Mouse (Mus musculus): Measurements from ENCODE around the gene Cdip1.

Cdip1 gene

DNA sequence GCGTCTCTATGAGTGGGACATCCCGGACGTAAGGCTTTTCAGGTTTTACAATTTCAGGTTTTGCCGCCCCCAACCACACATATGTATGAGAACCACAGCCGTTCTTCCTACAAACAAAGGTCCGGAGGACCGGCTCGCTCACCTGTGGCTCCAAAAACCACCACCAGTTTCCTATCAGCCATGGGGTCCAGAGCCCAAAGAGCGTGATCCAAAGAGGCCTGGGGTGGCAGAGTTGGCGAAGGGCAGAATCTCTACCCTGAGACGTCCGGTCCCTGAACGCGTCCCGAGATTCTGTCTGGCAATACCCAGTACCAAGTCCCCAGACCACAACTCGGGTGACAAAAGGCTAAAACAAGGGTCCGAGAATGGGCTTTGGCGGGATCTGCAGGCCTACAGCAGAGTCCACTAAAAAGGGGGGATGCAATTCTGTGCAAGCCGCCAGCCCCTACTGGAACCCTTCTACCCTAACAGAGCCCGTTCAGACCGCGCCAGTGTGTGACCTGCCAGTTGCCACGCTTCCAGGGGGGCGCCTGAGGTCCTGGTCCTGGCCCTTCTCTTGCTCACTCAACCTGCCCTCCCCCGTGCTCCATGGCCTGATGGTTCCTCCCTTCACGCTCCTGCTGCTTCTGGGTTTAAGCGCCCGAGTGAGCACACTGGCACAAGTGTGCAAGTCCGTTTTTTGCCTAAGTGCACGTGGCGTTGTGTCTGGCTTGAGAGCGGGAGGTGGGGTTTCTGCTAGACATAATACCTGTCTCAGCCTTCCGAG, 71.2 kb downstream of the Cdip1 start, which contains the start of gene Nmral1:
TSS of gene Nmral1 (minus strand) at position 604 of the 766 bp plus-strand sequence.
- peak; percentile 74 for DNase-seq (ENCODE audit: extremely low read depth, low read depth)

DNA sequence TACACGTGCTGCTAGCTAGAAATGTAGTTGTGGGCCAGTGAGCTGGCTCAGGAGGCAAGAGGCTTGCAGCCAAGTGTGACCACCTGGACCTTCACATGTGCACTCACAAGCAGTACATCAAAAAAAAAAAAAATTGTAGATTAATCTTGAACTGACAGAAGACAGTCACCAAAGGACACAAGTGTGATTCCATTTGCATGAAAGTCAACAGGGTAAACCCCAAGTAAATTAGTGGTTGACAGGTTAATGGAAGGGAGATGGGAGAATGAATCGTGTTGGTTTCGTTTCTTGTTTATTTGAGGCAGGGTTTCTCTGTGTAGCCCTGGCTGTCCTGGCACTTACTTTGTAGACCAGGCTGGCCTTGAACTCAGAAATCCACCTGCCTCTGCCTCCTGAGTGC, 72.2 kb downstream of the Cdip1 start:
- DNase-seq (ENCODE audit: extremely low read depth, low read depth) = no peak

DNA sequence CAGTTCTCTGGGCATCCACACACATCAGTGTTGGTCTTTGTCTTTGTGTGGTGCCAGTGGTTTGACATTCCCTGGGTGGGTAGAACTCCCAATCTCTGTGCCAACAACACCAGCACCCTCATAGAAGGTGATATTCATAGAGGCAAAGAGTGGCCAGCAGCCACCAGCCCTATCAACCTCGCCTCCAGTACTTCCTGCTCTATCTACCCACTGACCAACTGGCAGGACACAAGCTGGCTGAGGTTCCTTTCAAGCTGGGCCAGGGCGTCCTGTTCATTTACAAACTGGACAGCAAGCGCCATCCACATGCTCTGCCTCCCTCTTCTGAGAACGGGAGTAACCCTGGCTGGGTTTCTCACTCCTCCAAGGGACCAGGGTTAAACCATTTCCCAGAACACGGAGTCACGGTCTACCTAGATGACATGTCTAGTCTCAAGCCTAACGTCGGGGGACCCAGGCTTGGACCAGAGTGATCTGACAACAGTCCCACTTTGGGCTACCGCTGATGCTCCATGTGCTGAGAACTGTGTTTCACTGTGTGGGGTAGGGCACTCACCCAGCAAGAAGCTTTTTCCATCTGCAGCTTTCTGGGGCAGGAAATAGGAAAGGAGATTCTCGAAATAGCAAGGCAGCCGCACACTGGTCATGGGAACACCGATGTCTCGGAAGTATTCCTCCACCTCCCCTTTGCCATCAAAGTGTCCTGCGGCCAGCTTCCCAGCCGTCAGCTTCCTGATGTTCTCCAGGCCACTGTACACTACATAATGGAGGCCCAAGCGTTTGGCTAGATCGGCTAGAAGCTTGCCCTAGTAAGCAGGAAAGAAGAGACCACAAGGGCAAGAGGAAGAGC, 76.0 kb downstream of the Cdip1 start:
- no peak for DNase-seq (ENCODE audit: extremely low read depth, low read depth)

DNA sequence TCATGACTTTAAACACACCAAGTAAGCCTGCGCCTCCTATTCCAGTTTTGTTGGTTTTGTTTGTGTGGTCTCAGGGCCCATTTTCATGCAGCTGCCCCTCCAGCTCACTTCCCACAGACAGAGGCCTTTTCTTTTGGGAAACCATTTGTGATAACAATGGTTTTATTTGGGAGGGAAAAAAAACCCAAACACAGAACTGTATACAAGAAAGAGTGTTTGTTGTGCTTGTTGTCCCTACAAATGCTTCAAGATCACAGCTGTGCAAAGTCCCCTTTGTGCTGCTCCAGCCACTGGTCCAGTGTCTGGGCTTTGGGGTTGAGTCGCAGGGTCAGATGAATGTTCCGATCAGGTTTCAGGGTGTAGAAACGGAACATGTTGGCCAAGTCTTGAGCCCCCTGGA, 78.9 kb downstream of the Cdip1 start:
- no peak for DNase-seq (ENCODE audit: extremely low read depth, low read depth)

- no peak for DNase-seq (ENCODE audit: extremely low read depth, low read depth)
These were observed 84.6 kb downstream of the Cdip1 start for GRCm38 (mm10) chr16:4705541-4705940.

DNA sequence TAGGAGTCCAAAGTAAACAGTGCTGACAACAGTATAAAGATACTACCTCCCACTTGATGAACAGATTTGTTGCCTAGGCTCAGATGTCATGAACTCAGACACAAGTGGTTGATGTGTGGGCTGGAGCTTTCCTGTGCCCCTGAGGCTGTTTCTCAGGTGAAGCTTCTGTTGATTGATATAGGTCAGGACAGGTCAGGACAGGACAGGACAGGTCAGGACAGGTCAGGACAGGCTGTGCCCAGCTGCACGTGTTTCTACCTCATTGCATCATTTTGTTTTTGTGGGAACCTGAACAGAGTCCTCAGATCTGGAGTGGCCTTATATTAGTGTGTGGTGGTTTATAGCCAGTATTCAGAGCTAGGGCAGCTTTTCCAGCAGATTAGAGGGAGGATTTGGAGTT, 87.4 kb downstream of the Cdip1 start:
- no peak for DNase-seq (ENCODE audit: extremely low read depth, low read depth)

DNA sequence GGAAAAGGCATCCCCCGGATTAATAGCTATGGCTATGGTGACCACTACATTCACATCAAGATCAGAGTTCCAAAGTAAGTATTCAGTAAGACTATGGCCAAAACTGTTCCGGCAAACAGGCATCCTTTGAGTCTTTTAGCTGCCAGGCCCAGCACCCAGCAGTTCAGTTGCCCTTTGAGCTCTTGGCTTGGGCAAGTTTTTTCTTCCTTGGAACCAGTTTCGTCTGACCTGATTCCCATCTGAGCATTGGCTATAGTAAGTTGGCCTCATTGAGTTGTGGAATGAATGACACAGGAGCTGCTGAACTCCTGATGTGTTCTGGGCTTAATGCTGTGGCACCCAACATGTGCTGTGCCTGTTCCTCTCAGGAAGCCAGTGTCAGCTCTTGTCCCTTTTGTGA, 88.9 kb downstream of the Cdip1 start:
- no peak for DNase-seq (ENCODE audit: extremely low read depth, low read depth)

All from MEL-GATA-1-ER (cell line).